Mouse (Mus musculus): ENCODE results near the gene Rufy4. TPM values are rescaled to one million over a fixed set of nuclear protein-coding genes. Genes with fewer than 3 reads are reported as not detected.

The Rufy4 gene
- not detected in 2 replicates for polyA plus RNA-seq (2012)

GRCm38 (mm10) chr1:74124991-74125552 lies at the start of gene Rufy4:
TSS of gene Rufy4 (plus strand) at chr1:74125541.
- Histone ChIP-seq H3K4me1 (ENCODE audit: control insufficient read depth) (peaks cover 10% of the 10 kb centered on the region), H3K4me3 (replicated peaks) (peak within 1 kb of the TSS; percentile 55), H3K36me3 (ENCODE audit: control insufficient read depth) (no peaks in the 10 kb centered on the region), H3K9me3 (ENCODE audit: control insufficient read depth, low read length) (no peaks in the 10 kb centered on the region), H3K27me3 (ENCODE audit: control insufficient read depth) (peaks cover 59% of the 10 kb centered on the region)
- TF ChIP-seq GATA1 (IDR thresholded peaks at IDR 0.05; ENCODE audit: low read length) = no peak
- no peak for TF ChIP-seq TAL1 (IDR thresholded peaks at IDR 0.05; ENCODE audit: low read length)

- Histone ChIP-seq H3K27me3 (ENCODE audit: control insufficient read depth) (peaks cover 3% of the 10 kb centered on the region; the same call in 1 of the 2 replicates), H3K9me3 (ENCODE audit: control insufficient read depth, low read length) (no peaks in the 10 kb centered on the region), H3K4me1 (ENCODE audit: control insufficient read depth) (no peaks in the 10 kb centered on the region), H3K4me3 (replicated peaks) (no peak overlapping the region), H3K36me3 (ENCODE audit: control insufficient read depth) (no peaks in the 10 kb centered on the region)
- TF ChIP-seq TAL1 (IDR thresholded peaks at IDR 0.05; ENCODE audit: low read length) (no peak), GATA1 (IDR thresholded peaks at IDR 0.05; ENCODE audit: low read length) (no peak)
Measured at GRCm38 (mm10) chr1:74076230-74076629, 49.1 kb upstream of the Rufy4 start.

GRCm38 (mm10) chr1:74077353-74077752 lies 48.0 kb upstream of the Rufy4 start:
- H3K4me3 ChIP-seq (replicated peaks) = no peak overlapping the region

GRCm38 (mm10) chr1:74081573-74081989 lies 43.8 kb upstream of the Rufy4 start:
- no peaks in the 10 kb centered on the region for H3K4me1 ChIP-seq (ENCODE audit: control insufficient read depth)
- no peaks in the 10 kb centered on the region for H3K36me3 ChIP-seq (ENCODE audit: control insufficient read depth)
- no peak for TF ChIP-seq GATA1 (IDR thresholded peaks at IDR 0.05; ENCODE audit: low read length)
- no peak for TF ChIP-seq TAL1 (IDR thresholded peaks at IDR 0.05; ENCODE audit: low read length)
- no peaks in the 10 kb centered on the region for H3K9me3 ChIP-seq (ENCODE audit: control insufficient read depth, low read length)
- H3K27me3 ChIP-seq (ENCODE audit: control insufficient read depth) = no peaks in the 10 kb centered on the region; the same call in 1 of the 2 replicates
- H3K4me3 ChIP-seq (replicated peaks) = no peak overlapping the region

More at GRCm38 (mm10) chr1:74077353-74077752, 48.0 kb upstream of the Rufy4 start:
- H3K36me3 ChIP-seq (ENCODE audit: control insufficient read depth) = no peaks in the 10 kb centered on the region
- H3K4me1 ChIP-seq (ENCODE audit: control insufficient read depth) = no peaks in the 10 kb centered on the region
- H3K27me3 ChIP-seq (ENCODE audit: control insufficient read depth) = no peaks in the 10 kb centered on the region; the same call in 1 of the 2 replicates
- H3K9me3 ChIP-seq (ENCODE audit: control insufficient read depth, low read length) = no peaks in the 10 kb centered on the region
- TF ChIP-seq TAL1 (IDR thresholded peaks at IDR 0.05; ENCODE audit: low read length) = no peak

- no peak overlapping the region for H3K4me3 ChIP-seq (replicated peaks)
- no peaks in the 10 kb centered on the region for H3K4me1 ChIP-seq (ENCODE audit: control insufficient read depth)
- no peaks in the 10 kb centered on the region for H3K36me3 ChIP-seq (ENCODE audit: control insufficient read depth)
Measured at GRCm38 (mm10) chr1:74082841-74083463, 42.4 kb upstream of the Rufy4 start.

GRCm38 (mm10) chr1:74084065-74084705 lies 41.2 kb upstream of the Rufy4 start:
- Histone ChIP-seq H3K36me3 (ENCODE audit: control insufficient read depth) (no peaks in the 10 kb centered on the region), H3K9me3 (ENCODE audit: control insufficient read depth, low read length) (no peaks in the 10 kb centered on the region), H3K4me3 (replicated peaks) (no peak overlapping the region), H3K27me3 (ENCODE audit: control insufficient read depth) (no peaks in the 10 kb centered on the region; the same call in 1 of the 2 replicates), H3K4me1 (ENCODE audit: control insufficient read depth) (no peaks in the 10 kb centered on the region)
- TF ChIP-seq TAL1 (IDR thresholded peaks at IDR 0.05; ENCODE audit: low read length) (no peak), GATA1 (IDR thresholded peaks at IDR 0.05; ENCODE audit: low read length) (no peak)

More at GRCm38 (mm10) chr1:74082841-74083463, 42.4 kb upstream of the Rufy4 start:
- TF ChIP-seq GATA1 (IDR thresholded peaks at IDR 0.05; ENCODE audit: low read length) = no peak
- no peak for TF ChIP-seq TAL1 (IDR thresholded peaks at IDR 0.05; ENCODE audit: low read length)
- Histone ChIP-seq H3K9me3 (ENCODE audit: control insufficient read depth, low read length) (no peaks in the 10 kb centered on the region), H3K27me3 (ENCODE audit: control insufficient read depth) (no peaks in the 10 kb centered on the region; the same call in 1 of the 2 replicates)

- H3K4me1 ChIP-seq (ENCODE audit: control insufficient read depth) = no peaks in the 10 kb centered on the region
- no peaks in the 10 kb centered on the region for H3K36me3 ChIP-seq (ENCODE audit: control insufficient read depth)
- TF ChIP-seq GATA1 (IDR thresholded peaks at IDR 0.05; ENCODE audit: low read length) (no peak), TAL1 (IDR thresholded peaks at IDR 0.05; ENCODE audit: low read length) (no peak)
- no peaks in the 10 kb centered on the region; the same call in 1 of the 2 replicates for H3K27me3 ChIP-seq (ENCODE audit: control insufficient read depth)
- no peak overlapping the region for H3K4me3 ChIP-seq (replicated peaks)
- no peaks in the 10 kb centered on the region for H3K9me3 ChIP-seq (ENCODE audit: control insufficient read depth, low read length)
Measured at GRCm38 (mm10) chr1:74084752-74085151, 40.6 kb upstream of the Rufy4 start.

GRCm38 (mm10) chr1:74085566-74085965 lies 39.8 kb upstream of the Rufy4 start:
- Histone ChIP-seq H3K36me3 (ENCODE audit: control insufficient read depth) (no peaks in the 10 kb centered on the region), H3K4me3 (replicated peaks) (no peak overlapping the region), H3K4me1 (ENCODE audit: control insufficient read depth) (no peaks in the 10 kb centered on the region), H3K9me3 (ENCODE audit: control insufficient read depth, low read length) (no peaks in the 10 kb centered on the region), H3K27me3 (ENCODE audit: control insufficient read depth) (no peaks in the 10 kb centered on the region; the same call in 1 of the 2 replicates)
- TF ChIP-seq GATA1 (IDR thresholded peaks at IDR 0.05; ENCODE audit: low read length) (no peak), TAL1 (IDR thresholded peaks at IDR 0.05; ENCODE audit: low read length) (no peak)

- Histone ChIP-seq H3K4me3 (replicated peaks) (no peak overlapping the region), H3K36me3 (ENCODE audit: control insufficient read depth) (no peaks in the 10 kb centered on the region), H3K9me3 (ENCODE audit: control insufficient read depth, low read length) (no peaks in the 10 kb centered on the region), H3K4me1 (ENCODE audit: control insufficient read depth) (no peaks in the 10 kb centered on the region), H3K27me3 (ENCODE audit: control insufficient read depth) (peaks cover 5% of the 10 kb centered on the region)
- no peak for TF ChIP-seq GATA1 (IDR thresholded peaks at IDR 0.05; ENCODE audit: low read length)
- TF ChIP-seq TAL1 (IDR thresholded peaks at IDR 0.05; ENCODE audit: low read length) = no peak
Measured at GRCm38 (mm10) chr1:74088569-74088968, 36.8 kb upstream of the Rufy4 start.

All from erythroblast, embryonic 14.5 days (primary cell).